Mouse (Mus musculus): ENCODE data around the gene Slc16a7.

The Slc16a7 gene

GRCm38 (mm10) chr10:125388876-125389786 is at the start of gene Slc16a7:
Gene Slc16a7, minus strand, starts transcription at chr10:125389465.
- DNase-seq = peak; percentile 93 to 95

GRCm38 (mm10) chr10:125418795-125419194 is 29.5 kb upstream of the Slc16a7 start:
- peak in 1 of 2 experiments; percentile 7 for DNase-seq

GRCm38 (mm10) chr10:125399796-125400195 is 10.5 kb upstream of the Slc16a7 start:
- no peak for DNase-seq

- DNase-seq = no peak
Measured at GRCm38 (mm10) chr10:125390011-125390410, 746 bp upstream of the Slc16a7 start.

- DNase-seq = peak; percentile 58 to 60
Measured at GRCm38 (mm10) chr10:125388481-125388875, 787 bp downstream of the Slc16a7 start.

- DNase-seq = peak; percentile 14 to 17
Measured at GRCm38 (mm10) chr10:125387782-125388415, 1.4 kb downstream of the Slc16a7 start.

GRCm38 (mm10) chr10:125375526-125375925 is 13.7 kb downstream of the Slc16a7 start:
- no peak for DNase-seq

GRCm38 (mm10) chr10:125372666-125373065 is 16.6 kb downstream of the Slc16a7 start:
- DNase-seq = no peak

- DNase-seq = no peak
Measured at GRCm38 (mm10) chr10:125371451-125371850, 17.8 kb downstream of the Slc16a7 start.

- DNase-seq = no peak
Measured at GRCm38 (mm10) chr10:125370037-125370610, 19.1 kb downstream of the Slc16a7 start.

- no peak for DNase-seq
Measured at GRCm38 (mm10) chr10:125358479-125358878, 30.8 kb downstream of the Slc16a7 start.

GRCm38 (mm10) chr10:125352805-125353204 is 36.5 kb downstream of the Slc16a7 start:
- DNase-seq = no peak

- no peak for DNase-seq
Measured at GRCm38 (mm10) chr10:125348171-125348570, 41.1 kb downstream of the Slc16a7 start.

- DNase-seq = no peak
Measured at GRCm38 (mm10) chr10:125347149-125347548, 42.1 kb downstream of the Slc16a7 start.

- no peak for DNase-seq
Measured at GRCm38 (mm10) chr10:125346364-125346763, 42.9 kb downstream of the Slc16a7 start.

- no peak for DNase-seq
Measured at GRCm38 (mm10) chr10:125345583-125345982, 43.7 kb downstream of the Slc16a7 start.

- DNase-seq = no peak
Measured at GRCm38 (mm10) chr10:125342204-125342603, 47.1 kb downstream of the Slc16a7 start.

GRCm38 (mm10) chr10:125333799-125334198 is 55.5 kb downstream of the Slc16a7 start:
- no peak for DNase-seq

- DNase-seq = no peak
Measured at GRCm38 (mm10) chr10:125331334-125331733, 57.9 kb downstream of the Slc16a7 start.

- DNase-seq = no peak
Measured at GRCm38 (mm10) chr10:125328331-125329063, 60.8 kb downstream of the Slc16a7 start.

GRCm38 (mm10) chr10:125324871-125325565 is 64.2 kb downstream of the Slc16a7 start:
- DNase-seq = no peak

Data from cerebellum, postnatal 25 days (tissue).